Mouse (Mus musculus): ENCODE data around the gene Ghr.

DNA sequence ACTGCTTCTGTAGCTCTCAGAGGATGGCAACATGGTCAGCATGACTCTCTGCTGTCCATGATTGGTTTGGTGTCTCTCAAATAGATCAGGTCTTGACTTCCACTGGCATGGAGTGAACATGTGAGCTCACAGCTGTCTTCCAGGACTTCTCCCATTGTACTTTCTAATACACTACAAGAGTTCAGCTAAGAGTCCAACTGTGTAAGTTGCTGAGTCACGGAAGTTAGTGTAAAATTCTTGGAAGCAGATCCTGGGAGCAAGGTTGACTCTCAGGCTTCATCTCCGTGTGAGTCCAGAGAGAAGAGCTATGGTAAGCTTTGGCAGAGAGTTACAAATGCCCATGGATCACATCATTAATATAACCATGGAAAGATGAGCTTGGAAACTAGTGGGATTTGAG lies 229.6 kb downstream of the Ghr start:
- TF ChIP-seq CTCF (IDR thresholded peaks at IDR 0.05; ENCODE audit: borderline replicate concordance, extremely low read depth, insufficient read depth, insufficient read length) (no peak), POLR2A (IDR thresholded peaks at IDR 0.05; ENCODE audit: borderline replicate concordance, extremely low read depth, insufficient read depth, insufficient read length, poor library complexity, severe bottlenecking) (no peak)

All from brain, embryonic 14.5 days (tissue).